ENCODE assay signal across 19 mouse cellular contexts in the genomic region with DNA sequence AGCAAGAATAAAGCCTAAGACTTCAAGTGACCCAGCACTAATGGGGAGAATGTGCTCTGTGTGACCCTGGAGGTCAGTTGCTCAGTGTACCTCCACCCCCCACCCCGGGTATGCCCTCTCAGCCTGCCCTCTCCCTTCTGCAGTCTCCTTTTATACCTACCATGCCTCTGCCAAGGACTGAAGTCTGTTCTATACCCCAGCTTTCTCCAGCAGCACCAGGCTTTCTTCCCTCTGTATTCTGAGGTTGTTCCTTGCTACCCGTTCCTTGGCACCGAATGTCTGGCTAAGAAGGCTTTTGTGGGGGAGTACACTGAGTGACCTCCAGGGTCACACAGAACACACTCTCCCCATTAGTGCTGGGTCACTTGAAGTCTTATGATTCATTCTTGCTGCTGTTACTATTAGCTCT. TPM values are rescaled to one million over a fixed set of nuclear protein-coding genes. Genes with fewer than 3 reads are reported as not detected.
DNase-seq lines count a peak whose midpoint lies in the region; ATAC-seq lines count a peak whose summit lies in the region.
"Had no signal": no experiment of that assay in that cellular context is flagged by ENCODE, and none has a peak within 500 bp of the region (broad histone marks: within the 10 kb centered on the region; RNA-seq: fewer than 3 reads in every experiment).

No protein-coding gene starts in this region.

- no peak for DNase-seq in hindbrain, embryonic 11.5 days (ENCODE audit: low spot score)
- DNase-seq in midbrain, embryonic 10.5 days (ENCODE audit: low spot score): peak; percentile 51
- peak; percentile 67 for DNase-seq in kidney, adult 9 months
- no peak for DNase-seq in T-cell, adult 2 months (ENCODE audit: low spot score)
- DNase-seq: adrenal gland, adult 8-10 months; cerebellum, adult 9-11 months; heart, postnatal 36 days; liver; right cerebral cortex, postnatal 25 days; thymus, postnatal 4 days had no signal

- no peak overlapping the region for H3K9ac ChIP-seq in hindbrain, embryonic 16.5 days (ENCODE audit: low read depth, low read length)
- H3K9ac ChIP-seq in hindbrain, embryonic 11.5 days (ENCODE audit: low read depth, low read length): no peak overlapping the region
- H3K9ac ChIP-seq in midbrain, embryonic 15.5 days: no peak overlapping the region
- H3K9ac ChIP-seq: embryonic facial prominence, embryonic 12.5 days; heart, embryonic 12.5 days; lung, embryonic 15.5 days had no signal

- no peaks in the 10 kb centered on the region for H3K9me3 ChIP-seq in hindbrain, embryonic 16.5 days (ENCODE audit: control insufficient read depth, low read length)
- H3K9me3 ChIP-seq in hindbrain, embryonic 11.5 days (ENCODE audit: control insufficient read depth, low read length): no peaks in the 10 kb centered on the region
- H3K9me3 ChIP-seq in midbrain, embryonic 10.5 days (replicated peaks): no peaks in the 10 kb centered on the region
- no peaks in the 10 kb centered on the region for H3K9me3 ChIP-seq in midbrain, embryonic 15.5 days
- H3K9me3 ChIP-seq: embryonic facial prominence, embryonic 12.5 days; heart, embryonic 12.5 days; lung, embryonic 15.5 days; megakaryocyte, embryonic 14.5 days had no signal

- ATAC-seq in hindbrain, embryonic 16.5 days: peak; percentile 48; the same call in 1 of the 2 replicates
- no peak for ATAC-seq in hindbrain, embryonic 11.5 days (ENCODE audit: low FRiP score)
- no peak for ATAC-seq in midbrain, embryonic 15.5 days (replicated peaks)
- ATAC-seq in activated CD4-positive, CD25-positive, alpha-beta regulatory T cell, adult 4 months: no peak
- ATAC-seq: intestine, postnatal 0 days had no signal

- H3K36me3 ChIP-seq in hindbrain, embryonic 16.5 days (ENCODE audit: control insufficient read depth, insufficient read depth, low read length): no peaks in the 10 kb centered on the region
- no peaks in the 10 kb centered on the region for H3K36me3 ChIP-seq in hindbrain, embryonic 11.5 days (ENCODE audit: control insufficient read depth, insufficient read depth, low read length)
- no peaks in the 10 kb centered on the region for H3K36me3 ChIP-seq in midbrain, embryonic 10.5 days
- no peaks in the 10 kb centered on the region for H3K36me3 ChIP-seq in midbrain, embryonic 15.5 days (replicated peaks)
- H3K36me3 ChIP-seq: embryonic facial prominence, embryonic 12.5 days; heart, embryonic 12.5 days; lung, embryonic 15.5 days had no signal

- H3K27me3 ChIP-seq in hindbrain, embryonic 16.5 days (replicated peaks; ENCODE audit: control insufficient read depth, insufficient read depth, low read length): peaks cover 7% of the 10 kb centered on the region
- H3K27me3 ChIP-seq in hindbrain, embryonic 11.5 days (ENCODE audit: control insufficient read depth, insufficient read depth, low read length): peaks cover 32% of the 10 kb centered on the region
- peaks cover 66% of the 10 kb centered on the region for H3K27me3 ChIP-seq in midbrain, embryonic 10.5 days (ENCODE audit: low read depth, poor library complexity, severe bottlenecking)
- H3K27me3 ChIP-seq in midbrain, embryonic 15.5 days (replicated peaks): no peaks in the 10 kb centered on the region; the same call in 1 of the 2 replicates
- H3K27me3 ChIP-seq: embryonic facial prominence, embryonic 12.5 days; heart, embryonic 12.5 days; lung, embryonic 15.5 days had no signal

- WGBS in hindbrain, embryonic 16.5 days: 9% methylated on average over 3 of the region's 3 CpGs
- WGBS in hindbrain, embryonic 11.5 days: 18% methylated on average over 3 of the region's 3 CpGs
- WGBS in midbrain, embryonic 10.5 days: 27% methylated on average over 3 of the region's 3 CpGs
- 26% methylated on average over 3 of the region's 3 CpGs for WGBS in midbrain, embryonic 15.5 days

- no peaks in the 10 kb centered on the region for H3K4me1 ChIP-seq in hindbrain, embryonic 16.5 days (ENCODE audit: control insufficient read depth, insufficient read depth, low read depth, low read length)
- H3K4me1 ChIP-seq in hindbrain, embryonic 11.5 days (replicated peaks; ENCODE audit: control insufficient read depth, insufficient read depth, low read length): no peaks in the 10 kb centered on the region
- H3K4me1 ChIP-seq in midbrain, embryonic 10.5 days: peaks cover 35% of the 10 kb centered on the region
- no peaks in the 10 kb centered on the region for H3K4me1 ChIP-seq in midbrain, embryonic 15.5 days
- H3K4me1 ChIP-seq: embryonic facial prominence, embryonic 12.5 days had no signal

- H3K4me2 ChIP-seq in hindbrain, embryonic 16.5 days (ENCODE audit: low read length): no peak overlapping the region
- H3K4me2 ChIP-seq in hindbrain, embryonic 11.5 days (replicated peaks; ENCODE audit: low read depth, low read length): no peak overlapping the region
- no peak overlapping the region for H3K4me2 ChIP-seq in midbrain, embryonic 15.5 days
- H3K4me2 ChIP-seq: embryonic facial prominence, embryonic 12.5 days; heart, embryonic 12.5 days; lung, embryonic 15.5 days had no signal

- H3K4me3 ChIP-seq in hindbrain, embryonic 16.5 days (ENCODE audit: low read length): no peak overlapping the region
- H3K4me3 ChIP-seq in hindbrain, embryonic 11.5 days (ENCODE audit: low read depth, low read length): no peak overlapping the region
- no peak overlapping the region for H3K4me3 ChIP-seq in midbrain, embryonic 10.5 days
- no peak overlapping the region for H3K4me3 ChIP-seq in midbrain, embryonic 15.5 days
- H3K4me3 ChIP-seq: embryonic facial prominence, embryonic 12.5 days; heart, embryonic 12.5 days; lung, embryonic 15.5 days had no signal

- H3K27ac ChIP-seq in hindbrain, embryonic 16.5 days (ENCODE audit: low read depth, low read length): no peak overlapping the region
- no peak overlapping the region for H3K27ac ChIP-seq in hindbrain, embryonic 11.5 days (ENCODE audit: low read depth, low read length)
- no peak overlapping the region for H3K27ac ChIP-seq in midbrain, embryonic 10.5 days (replicated peaks)
- no peak overlapping the region for H3K27ac ChIP-seq in midbrain, embryonic 15.5 days
- H3K27ac ChIP-seq: embryonic facial prominence, embryonic 12.5 days; lung, embryonic 15.5 days had no signal

RNA-seq across cellular contexts. Expression of gene Inmt, which starts 0.9 kb away (rescaled TPM):
- not detected in 2 replicates for polyA plus RNA-seq in hindbrain, embryonic 16.5 days (2015; fragmentation: Nextera tagmentation; extraction: Ambion mirVana)
- polyA plus RNA-seq in hindbrain, embryonic 11.5 days (2014; fragmentation: Nextera tagmentation; extraction: Ambion mirVana): 0.28 TPM in 1 of 2 replicates, not detected in the other
- 0.62 and 2.0 TPM in 2 replicates for polyA plus RNA-seq in midbrain, embryonic 10.5 days (2016; fragmentation: Nextera tagmentation; extraction: Ambion mirVana)
- not detected in 2 replicates for polyA plus RNA-seq in midbrain, embryonic 15.5 days (2015; fragmentation: Nextera tagmentation; extraction: Ambion mirVana)
- polyA plus RNA-seq in activated CD4-positive, CD25-positive, alpha-beta regulatory T cell, adult 4 months (2017; shearing (Covaris generic)): not detected
- polyA plus RNA-seq: C2C12; heart, embryonic 12.5 days had no signal

RNA-seq across cellular contexts. Expression of gene Mindy4, which starts 29.2 kb away (rescaled TPM):
- 13.0 and 13.5 TPM in 2 replicates for polyA plus RNA-seq in hindbrain, embryonic 16.5 days (2015; fragmentation: Nextera tagmentation; extraction: Ambion mirVana)
- polyA plus RNA-seq in hindbrain, embryonic 11.5 days (2014; fragmentation: Nextera tagmentation; extraction: Ambion mirVana): 11.9 and 12.6 TPM in 2 replicates
- polyA plus RNA-seq in midbrain, embryonic 10.5 days (2016; fragmentation: Nextera tagmentation; extraction: Ambion mirVana): 23.3 and 27.1 TPM in 2 replicates
- polyA plus RNA-seq in midbrain, embryonic 15.5 days (2015; fragmentation: Nextera tagmentation; extraction: Ambion mirVana): 11.4 and 13.9 TPM in 2 replicates
- under 1 TPM in 1 of 2 experiments, not detected in 1; 0.19 TPM for polyA plus RNA-seq in activated CD4-positive, CD25-positive, alpha-beta regulatory T cell, adult 4 months (2017; shearing (Covaris generic))

RNA-seq across cellular contexts. Expression of gene Crhr2, which starts 41.1 kb away (rescaled TPM):
- 1.4 and 1.7 TPM in 2 replicates for polyA plus RNA-seq in hindbrain, embryonic 16.5 days (2015; fragmentation: Nextera tagmentation; extraction: Ambion mirVana)
- polyA plus RNA-seq in hindbrain, embryonic 11.5 days (2014; fragmentation: Nextera tagmentation; extraction: Ambion mirVana): 0.15 and 0.31 TPM in 2 replicates
- 0.21 and 0.30 TPM in 2 replicates for polyA plus RNA-seq in midbrain, embryonic 10.5 days (2016; fragmentation: Nextera tagmentation; extraction: Ambion mirVana)
- 1.3 and 2.2 TPM in 2 replicates for polyA plus RNA-seq in midbrain, embryonic 15.5 days (2015; fragmentation: Nextera tagmentation; extraction: Ambion mirVana)
- polyA plus RNA-seq in activated CD4-positive, CD25-positive, alpha-beta regulatory T cell, adult 4 months (2017; shearing (Covaris generic)): not detected

Comparison
In these comparisons a context has a peak if more than half of its experiments do, and no peak if none do; other contexts are left out.
1. DNase-seq: peak in midbrain, embryonic 10.5 days (single experiment) and kidney, adult 9 months (single experiment); none in hindbrain, embryonic 11.5 days (single experiment) and T-cell, adult 2 months (single experiment).
2. RNA of gene Mindy4, which starts 29.2 kb away (polyA plus RNA-seq): 23.3 to 27.1 TPM in midbrain, embryonic 10.5 days, 11.4 to 13.9 TPM in midbrain, embryonic 15.5 days, 13.0 to 13.5 TPM in hindbrain, embryonic 16.5 days and 11.9 to 12.6 TPM in hindbrain, embryonic 11.5 days; 0.19 TPM in activated CD4-positive, CD25-positive, alpha-beta regulatory T cell, adult 4 months; every median in the first group is over 10 times any median in the second.